Mouse (Mus musculus): ENCODE measurements at regions not wholly inside any gene's neighbourhood (a gene's known extent, or its start where the extent isn't known, plus 50 kb on each side); places are given as distances from the start of the nearest gene placed in this dataset.

GRCm38 (mm10) chr8:8193036-8193435 lies 468.0 kb downstream of the Efnb2 start:
- no peak for TF ChIP-seq CTCF (IDR thresholded peaks at IDR 0.05)
- no peak for TF ChIP-seq EP300 (IDR thresholded peaks at IDR 0.05)

Data from lung, postnatal 0 days (tissue).